Mouse (Mus musculus): ENCODE data around the gene Sgpp1. TPM values are rescaled to one million over a fixed set of nuclear protein-coding genes. Genes with fewer than 3 reads are reported as not detected.

Gene Sgpp1
- polyA plus RNA-seq, 1 experiment from 2014 or later: 15.3 TPM

Other genes with a start within 250 kb of the Sgpp1 start
- gene Ppp2r5e, start 139.5 kb downstream of the Sgpp1 start, polyA plus RNA-seq (2016; fragmentation: Nextera tagmentation; extraction: Ambion mirVana): 18.0 and 19.2 TPM in 2 replicates
- 12.9 and 14.6 TPM in 2 replicates for gene Wdr89, start 66.2 kb downstream of the Sgpp1 start, polyA plus RNA-seq (2016; fragmentation: Nextera tagmentation; extraction: Ambion mirVana)
- 93.2 and 97.4 TPM in 2 replicates for gene Syne2, start 82.4 kb upstream of the Sgpp1 start, polyA plus RNA-seq (2016; fragmentation: Nextera tagmentation; extraction: Ambion mirVana)